15 mouse cellular contexts compared by ENCODE assay signal in the genomic region with DNA sequence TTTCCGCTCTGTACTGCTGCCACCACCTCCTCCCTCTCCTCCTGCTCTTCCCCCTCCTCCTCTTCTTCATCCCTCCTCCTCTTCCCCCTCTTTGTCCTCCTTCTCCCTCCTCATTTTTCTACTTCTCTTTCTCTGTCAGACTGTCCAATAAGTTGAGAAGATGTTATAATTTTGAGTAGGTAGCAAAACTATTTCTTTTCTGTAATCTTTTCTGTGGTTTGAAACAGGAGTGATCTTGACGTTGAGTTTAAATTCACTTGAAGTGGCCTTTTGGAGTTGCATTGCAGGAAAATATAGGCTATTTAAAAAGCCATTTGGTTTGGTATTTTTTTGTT. TPM values are rescaled to one million over a fixed set of nuclear protein-coding genes. Genes with fewer than 3 reads are reported as not detected.
A peak's percentile ranks its signal among the peaks of the same experiment; 100 is the strongest.
DNase-seq lines count a peak whose midpoint lies in the region; ATAC-seq and TF ChIP-seq lines count a peak whose summit lies in the region.
"Had no signal": no experiment of that assay in that cellular context is flagged by ENCODE, and none has a peak within 500 bp of the region (broad histone marks: within the 10 kb centered on the region; RNA-seq: fewer than 3 reads in every experiment).

No protein-coding gene starts in this region.

- peaks cover 4% of the 10 kb centered on the region; the same call in 1 of the 2 replicates for H3K4me1 ChIP-seq in heart, embryonic 13.5 days
- H3K4me1 ChIP-seq in liver, postnatal 0 days (ENCODE audit: insufficient read depth) = peaks cover 16% of the 10 kb centered on the region
- H3K4me1 ChIP-seq in bone marrow, adult 2 months (ENCODE audit: control insufficient read depth, insufficient read depth, low read length) = peaks cover 10% of the 10 kb centered on the region
- H3K4me1 ChIP-seq: liver, embryonic 13.5 days had no signal

- TF ChIP-seq EP300 in liver, postnatal 0 days (IDR thresholded peaks at IDR 0.05; ENCODE audit: low read depth) = no peak

- no peaks in the 10 kb centered on the region for H3K9me3 ChIP-seq in heart, embryonic 13.5 days
- no peaks in the 10 kb centered on the region for H3K9me3 ChIP-seq in liver, postnatal 0 days (ENCODE audit: low read length)
- H3K9me3 ChIP-seq: embryonic facial prominence, embryonic 15.5 days; liver, embryonic 13.5 days; neural tube, embryonic 15.5 days had no signal

- peaks cover 18% of the 10 kb centered on the region for H3K27me3 ChIP-seq in heart, embryonic 13.5 days (replicated peaks)
- no peaks in the 10 kb centered on the region for H3K27me3 ChIP-seq in liver, postnatal 0 days (ENCODE audit: insufficient read depth, low read length)
- H3K27me3 ChIP-seq: embryonic facial prominence, embryonic 15.5 days; liver, embryonic 13.5 days; neural tube, embryonic 15.5 days had no signal

- H3K4me2 ChIP-seq in heart, embryonic 13.5 days = 0 out of 2 replicates have a peak overlapping the region, but pooled peaks have one; percentile 26
- H3K4me2 ChIP-seq in liver, postnatal 0 days (ENCODE audit: low read depth, low read length) = peak overlapping the region; percentile 63; the same call in 1 of the 2 replicates
- H3K4me2 ChIP-seq: embryonic facial prominence, embryonic 15.5 days; hindbrain, embryonic 14.5 days; lung, embryonic 14.5 days; midbrain, embryonic 11.5 days; neural tube, embryonic 15.5 days had no signal

- no peak overlapping the region for H3K4me3 ChIP-seq in heart, embryonic 13.5 days
- H3K4me3 ChIP-seq in liver, postnatal 0 days (ENCODE audit: low read depth, low read length) = peak overlapping the region; percentile 33
- H3K4me3 ChIP-seq in bone marrow, adult 2 months (replicated peaks; ENCODE audit: control insufficient read depth, low read depth, low read length) = peak overlapping the region; percentile 90
- 0 out of 2 replicates have a peak overlapping the region, but pooled peaks have one; percentile 37 for H3K4me3 ChIP-seq in macrophage (ENCODE audit: inconsistent target)
- H3K4me3 ChIP-seq: embryonic facial prominence, embryonic 15.5 days; neural tube, embryonic 15.5 days had no signal

- H3K36me3 ChIP-seq in heart, embryonic 13.5 days = no peaks in the 10 kb centered on the region
- H3K36me3 ChIP-seq in liver, postnatal 0 days (replicated peaks; ENCODE audit: insufficient read depth, low read length) = no peaks in the 10 kb centered on the region
- no peaks in the 10 kb centered on the region for H3K36me3 ChIP-seq in macrophage (ENCODE audit: inconsistent target)
- H3K36me3 ChIP-seq: embryonic facial prominence, embryonic 15.5 days; liver, embryonic 13.5 days; neural tube, embryonic 15.5 days had no signal

- no peak for TF ChIP-seq POLR2A in bone marrow, adult 2 months (IDR thresholded peaks at IDR 0.05; ENCODE audit: borderline replicate concordance, control insufficient read depth, low read depth, low read length)

- peaks cover 37% of the 10 kb centered on the region; the same call in 1 of the 2 replicates for H3K79me2 ChIP-seq in macrophage (ENCODE audit: inconsistent target)

- no peak for ATAC-seq in heart, embryonic 13.5 days (ENCODE audit: extremely low read depth, insufficient number of reproducible peaks, low FRiP score, low TSS enrichment)
- ATAC-seq in liver, postnatal 0 days = no peak
- ATAC-seq: forebrain, postnatal 0 days had no signal

- DNase-seq in heart, postnatal 4 days = no peak
- DNase-seq in liver, postnatal 0 days = no peak
- no peak for DNase-seq in liver
- no peak for DNase-seq in cerebellum, adult 8-10 months
- DNase-seq: cerebellum, adult 9-10 months; forebrain, postnatal 0 days had no signal

- TF ChIP-seq CTCF in liver, postnatal 0 days (IDR thresholded peaks at IDR 0.05; ENCODE audit: low read depth) = no peak
- TF ChIP-seq CTCF in bone marrow, adult 2 months (IDR thresholded peaks at IDR 0.05; ENCODE audit: control insufficient read depth, insufficient read depth, low read length) = no peak

- no peak overlapping the region for H3K9ac ChIP-seq in heart, embryonic 13.5 days
- no peak overlapping the region for H3K9ac ChIP-seq in liver, postnatal 0 days (replicated peaks)
- H3K9ac ChIP-seq: embryonic facial prominence, embryonic 15.5 days; forebrain, postnatal 0 days; hindbrain, embryonic 14.5 days; lung, embryonic 14.5 days; neural tube, embryonic 15.5 days had no signal

- WGBS in heart, embryonic 13.5 days = 68% methylated on average over 2 of the region's 2 CpGs
- 34% methylated on average over 2 of the region's 2 CpGs for WGBS in liver, postnatal 0 days (ENCODE audit: insufficient replicate concordance)
- WGBS in bone marrow, adult 2 months = 2% methylated on average over 2 of the region's 2 CpGs
- WGBS in macrophage (ENCODE audit: missing documents) = 29% methylated on average over 2 of the region's 2 CpGs

- H3K27ac ChIP-seq in heart, embryonic 13.5 days (replicated peaks) = no peak overlapping the region
- H3K27ac ChIP-seq in liver, postnatal 0 days (ENCODE audit: low read depth) = peak overlapping the region; percentile 78
- peak overlapping the region; percentile 88; the same call in 1 of the 2 replicates for H3K27ac ChIP-seq in bone marrow, adult 2 months (ENCODE audit: control insufficient read depth, insufficient read depth, low read depth, low read length, poor library complexity)
- peak overlapping the region; percentile 68 for H3K27ac ChIP-seq in macrophage
- H3K27ac ChIP-seq: embryonic facial prominence, embryonic 15.5 days; hindbrain, embryonic 14.5 days; neural tube, embryonic 15.5 days had no signal

RNA-seq across cellular contexts. Expression of a gene that starts 0.2 kb away (rescaled TPM):
- polyA plus RNA-seq in heart, embryonic 13.5 days (2015; fragmentation: Nextera tagmentation; extraction: Ambion mirVana) = 18.5 and 19.3 TPM in 2 replicates
- total RNA-seq in heart, postnatal 4 days (2021) = 10 to 100 TPM; 40.2 to 40.3 TPM
- polyA plus RNA-seq in liver, postnatal 0 days (2015; fragmentation: Nextera tagmentation; extraction: Ambion mirVana) = 6.8 and 6.9 TPM in 2 replicates
- polyA plus RNA-seq in bone marrow, adult 2 months (2011; ENCODE audit: insufficient read depth, insufficient read length, low replicate concordance, missing spikeins) = 10.9 and 26.5 TPM in 2 replicates
- 10 to 100 TPM in 8 of 26 experiments, 1 to 10 TPM in 18; 1.9 to 18.5 (median 7.6) TPM for total RNA-seq in macrophage (2018; cell fraction: chromatin; rRNA removed)
- total RNA-seq in macrophage (2018; cell fraction: cytosol; rRNA removed) = 1 to 10 TPM; 1.3 to 5.4 (median 3.7) TPM
- 10 to 100 TPM in 6 of 26 experiments, 1 to 10 TPM in 20; 1.9 to 16.9 (median 6.4) TPM for total RNA-seq in macrophage (2018; cell fraction: nucleus; rRNA removed)
- 2.3 to 4.0 TPM (median 2.7 TPM) in 3 replicates for polyA plus RNA-seq in macrophage (2018)
